Mouse (Mus musculus) embryonic facial prominence, embryonic 14.5 days (tissue): ENCODE results near the gene Mall. TPM values are rescaled to one million over a fixed set of nuclear protein-coding genes. Genes with fewer than 3 reads are reported as not detected.

Experiments used
- ATAC-seq: fragments of 200-750 bp; cut with Nextera tagmentation; 2 replicates; pipeline ENCODE4 v1.8.0; 2017; ENCODE audit warnings: low read depth, moderate number of reproducible peaks, moderate TSS enrichment
- DNase-seq: peaks from one replicate; pipeline ENCODE4 v3.0.0-alpha.2; 2015; ENCODE audit warnings: low spot score
- H3K27ac ChIP-seq: fragments of 300-500 bp; sonication (generic); replicated peaks from 2 replicates; pipeline ENCODE4 v1.5.1; 2014; ENCODE audit warnings: low read depth, mild to moderate bottlenecking, low read length, moderate library complexity
- H3K27me3 ChIP-seq: fragments of 300-500 bp; sonication (generic); replicated peaks from 2 replicates; pipeline ENCODE4 v1.6.1; 2014; ENCODE audit warnings: low read length; ENCODE audit not compliant: control insufficient read depth, insufficient read depth
- H3K36me3 ChIP-seq: fragments of 300-500 bp; sonication (generic); 2 replicates; pipeline ENCODE4 v1.6.1; 2014; ENCODE audit warnings: low read length, mixed read lengths; ENCODE audit not compliant: control insufficient read depth, insufficient read depth
- H3K4me1 ChIP-seq: fragments of 300-500 bp; sonication (generic); 2 replicates; pipeline ENCODE4 v1.6.1; 2014; ENCODE audit warnings: antibody characterized with exemption, low read length; ENCODE audit not compliant: control insufficient read depth, insufficient read depth
- H3K4me2 ChIP-seq: fragments of 300-500 bp; sonication (generic); 2 replicates; pipeline ENCODE4 v1.6.1; 2014; ENCODE audit warnings: low read depth, mild to moderate bottlenecking, low read length, moderate library complexity, mixed read lengths
- H3K4me3 ChIP-seq: fragments of 300-500 bp; sonication (generic); 2 replicates; pipeline ENCODE4 v1.5.1; 2014; ENCODE audit warnings: low read depth, mild to moderate bottlenecking, low read length
- H3K9ac ChIP-seq: fragments of 300-500 bp; sonication (generic); 2 replicates; pipeline ENCODE4 v1.6.1; 2014; ENCODE audit warnings: low read depth, mild to moderate bottlenecking, low read length, moderate library complexity, mixed read lengths
- H3K9me3 ChIP-seq: fragments of 300-500 bp; sonication (generic); 2 replicates; pipeline ENCODE4 v1.6.1; 2016; ENCODE audit warnings: low read length; ENCODE audit not compliant: control insufficient read depth
- WGBS: fragments of 180-500 bp; shearing (Covaris S2); extraction: QIAGEN DNeasy Blood & Tissue Kit; methylation state at CpG from one replicate; pipeline ENCODE4 v1.1.7; 2014; 5-methylcytosine and 5-hydroxymethylcytosine counted together
- polyA plus RNA-seq: library from polyadenylated mRNA; unstranded; fragments of >200 nt; fragmentation: Nextera tagmentation; extraction: Ambion mirVana; gene quantifications from 2 replicates; pipeline ENCODE4 v1.2.1, GENCODE M21; 2014

The Mall gene
- polyA plus RNA-seq, 1 experiment from 2014 or later = 17.8 TPM

GRCm38 (mm10) chr2:127737885-127738284, 8.2 kb upstream of the Mall start:
- DNase-seq (no peak), ATAC-seq (no peak)
- 75% methylated on average over 3 of the region's 3 CpGs for WGBS
- Histone ChIP-seq H3K27ac (no peak overlapping the region), H3K9ac (no peak overlapping the region), H3K4me1 (no peaks in the 10 kb centered on the region), H3K27me3 (no peaks in the 10 kb centered on the region), H3K36me3 (peaks cover 12% of the 10 kb centered on the region; the same call in 1 of the 2 replicates), H3K4me2 (no peak overlapping the region), H3K4me3 (no peak overlapping the region), H3K9me3 (no peaks in the 10 kb centered on the region)

- no peak overlapping the region for H3K4me3 ChIP-seq
- no peaks in the 10 kb centered on the region for H3K27me3 ChIP-seq
- DNase-seq = no peak
- no peaks in the 10 kb centered on the region for H3K9me3 ChIP-seq
- no peak for ATAC-seq
- WGBS = 76% methylated on average over 6 of the region's 6 CpGs
- H3K9ac ChIP-seq = no peak overlapping the region
- H3K36me3 ChIP-seq = peaks cover 11% of the 10 kb centered on the region; the same call in 1 of the 2 replicates
- no peaks in the 10 kb centered on the region for H3K4me1 ChIP-seq
- H3K4me2 ChIP-seq = no peak overlapping the region
- no peak overlapping the region for H3K27ac ChIP-seq
Observed at GRCm38 (mm10) chr2:127736631-127737209, 7.0 kb upstream of the Mall start.

GRCm38 (mm10) chr2:127735512-127736145, 5.9 kb upstream of the Mall start:
- Histone ChIP-seq H3K9me3 (no peaks in the 10 kb centered on the region), H3K4me1 (no peaks in the 10 kb centered on the region), H3K36me3 (peaks cover under 1% of the 10 kb centered on the region; the same call in 1 of the 2 replicates), H3K27ac (no peak overlapping the region), H3K9ac (no peak overlapping the region), H3K27me3 (no peaks in the 10 kb centered on the region; the same call in 1 of the 2 replicates), H3K4me2 (no peak overlapping the region), H3K4me3 (no peak overlapping the region)
- WGBS = 73% methylated on average over 9 of the region's 9 CpGs
- DNase-seq (no peak), ATAC-seq (no peak)

DNA sequence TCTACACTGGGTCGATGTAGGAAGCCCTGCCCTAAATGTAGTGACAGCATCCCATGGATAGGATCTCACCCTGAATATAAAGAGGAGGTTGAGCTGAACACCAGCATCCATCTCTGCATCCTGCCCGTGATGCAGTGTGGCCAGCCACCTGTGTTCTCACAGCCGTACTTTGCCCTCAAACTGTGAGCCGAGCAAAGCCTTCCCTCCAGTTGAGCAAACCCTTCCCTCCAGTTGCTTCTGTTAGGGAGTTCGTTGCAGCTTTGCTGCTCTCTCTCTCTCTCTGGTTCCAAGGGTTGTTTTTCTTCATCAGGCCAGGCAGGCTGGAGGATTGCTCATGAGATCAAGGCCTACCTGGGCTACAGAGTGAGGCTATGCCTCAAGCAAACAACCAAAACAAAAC, 5.2 kb upstream of the Mall start:
- Histone ChIP-seq H3K4me1 (peaks cover under 1% of the 10 kb centered on the region; the same call in 1 of the 2 replicates), H3K9ac (no peak overlapping the region), H3K9me3 (no peaks in the 10 kb centered on the region), H3K27me3 (peaks cover under 1% of the 10 kb centered on the region; the same call in 1 of the 2 replicates), H3K4me2 (no peak overlapping the region), H3K36me3 (no peaks in the 10 kb centered on the region), H3K27ac (no peak overlapping the region), H3K4me3 (no peak overlapping the region)
- no peak for DNase-seq
- no peak for ATAC-seq
- WGBS = 63% methylated on average over 5 of the region's 5 CpGs

- H3K4me1 ChIP-seq = peaks cover 8% of the 10 kb centered on the region; the same call in 1 of the 2 replicates
- peaks cover 12% of the 10 kb centered on the region; the same call in 1 of the 2 replicates for H3K27me3 ChIP-seq
- no peak overlapping the region for H3K9ac ChIP-seq
- H3K4me3 ChIP-seq = no peak overlapping the region
- no peaks in the 10 kb centered on the region for H3K9me3 ChIP-seq
- no peak for ATAC-seq
- no peak overlapping the region for H3K27ac ChIP-seq
- no peak for DNase-seq
- H3K4me2 ChIP-seq = no peak overlapping the region
- WGBS = 51% methylated on average over 7 of the region's 7 CpGs
- H3K36me3 ChIP-seq = no peaks in the 10 kb centered on the region
Observed at GRCm38 (mm10) chr2:127730301-127730997, 717 bp upstream of the Mall start.

DNA sequence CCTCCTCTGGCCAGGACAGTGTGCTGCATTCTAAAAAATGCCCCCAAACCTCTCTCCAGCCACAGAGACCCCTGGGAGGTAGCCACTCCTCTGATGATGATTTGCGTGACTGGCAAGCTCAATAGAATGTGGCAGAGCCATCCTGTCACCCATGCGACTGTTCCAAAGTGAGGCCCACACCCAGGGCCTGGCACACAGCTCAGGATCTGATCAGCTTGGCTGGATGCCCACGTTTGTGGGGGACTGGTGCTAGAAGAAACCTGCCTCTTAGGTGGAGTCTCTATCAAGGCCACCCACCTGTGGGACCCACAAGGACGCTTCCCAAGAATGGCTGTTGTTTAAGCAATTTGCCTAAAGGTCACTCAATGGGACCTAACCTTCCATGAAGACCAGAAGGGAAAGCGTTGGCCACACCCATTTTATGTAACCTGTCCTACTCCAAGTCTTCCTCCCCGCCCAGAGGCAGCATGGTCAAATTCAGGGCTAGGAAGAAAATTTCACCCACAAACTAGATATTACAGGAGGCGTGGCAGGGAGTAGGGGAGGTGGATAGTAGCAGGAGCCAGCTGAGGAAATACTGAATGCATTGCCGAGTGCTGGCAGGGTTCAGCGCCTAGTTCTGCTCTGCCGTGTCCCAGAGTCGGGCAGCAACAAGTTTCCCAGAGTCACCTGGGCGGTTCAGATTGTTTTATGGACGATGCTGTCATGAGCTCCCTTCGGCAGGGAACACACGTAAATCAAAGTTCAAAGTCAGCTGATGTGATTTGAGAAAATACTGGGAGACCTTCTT, 876 bp downstream of the Mall start:
- peaks cover 8% of the 10 kb centered on the region; the same call in 1 of the 2 replicates for H3K4me1 ChIP-seq
- H3K9ac ChIP-seq = peak overlapping the region; percentile 52; the same call in 1 of the 2 replicates
- ATAC-seq (no peak), DNase-seq (no peak)
- H3K27me3 ChIP-seq = peaks cover 12% of the 10 kb centered on the region; the same call in 1 of the 2 replicates
- H3K4me3 ChIP-seq = peak overlapping the region; percentile 26
- H3K4me2 ChIP-seq = peak overlapping the region; percentile 50
- H3K36me3 ChIP-seq = no peaks in the 10 kb centered on the region
- no peaks in the 10 kb centered on the region for H3K9me3 ChIP-seq
- 34% methylated on average over 15 of the region's 15 CpGs for WGBS
- peak overlapping the region; percentile 33 for H3K27ac ChIP-seq

- ATAC-seq (no peak), DNase-seq (no peak)
- 0 out of 2 replicates have a peak overlapping the region, but pooled peaks have one; percentile 28 for H3K27ac ChIP-seq
- 72% methylated on average over 6 of the region's 6 CpGs for WGBS
- H3K4me3 ChIP-seq = no peak overlapping the region
- H3K9ac ChIP-seq = no peak overlapping the region
- no peaks in the 10 kb centered on the region for H3K36me3 ChIP-seq
- H3K9me3 ChIP-seq = no peaks in the 10 kb centered on the region
- peaks cover 8% of the 10 kb centered on the region; the same call in 1 of the 2 replicates for H3K4me1 ChIP-seq
- H3K27me3 ChIP-seq = peaks cover 12% of the 10 kb centered on the region; the same call in 1 of the 2 replicates
- 0 out of 2 replicates have a peak overlapping the region, but pooled peaks have one; percentile 50 for H3K4me2 ChIP-seq
Observed at GRCm38 (mm10) chr2:127728146-127728545, 1.6 kb downstream of the Mall start.

GRCm38 (mm10) chr2:127723193-127723592, 6.5 kb downstream of the Mall start:
- H3K4me2 ChIP-seq = no peak overlapping the region
- 53% methylated on average over 4 of the region's 4 CpGs for WGBS
- no peak overlapping the region for H3K4me3 ChIP-seq
- H3K9ac ChIP-seq = no peak overlapping the region
- DNase-seq (no peak), ATAC-seq (no peak)
- H3K9me3 ChIP-seq = no peaks in the 10 kb centered on the region
- H3K4me1 ChIP-seq = peaks cover 8% of the 10 kb centered on the region; the same call in 1 of the 2 replicates
- H3K36me3 ChIP-seq = no peaks in the 10 kb centered on the region
- peak overlapping the region; percentile 50 for H3K27ac ChIP-seq
- H3K27me3 ChIP-seq = no peaks in the 10 kb centered on the region
